Mouse (Mus musculus): ENCODE data around the gene Vps33a.

DNA sequence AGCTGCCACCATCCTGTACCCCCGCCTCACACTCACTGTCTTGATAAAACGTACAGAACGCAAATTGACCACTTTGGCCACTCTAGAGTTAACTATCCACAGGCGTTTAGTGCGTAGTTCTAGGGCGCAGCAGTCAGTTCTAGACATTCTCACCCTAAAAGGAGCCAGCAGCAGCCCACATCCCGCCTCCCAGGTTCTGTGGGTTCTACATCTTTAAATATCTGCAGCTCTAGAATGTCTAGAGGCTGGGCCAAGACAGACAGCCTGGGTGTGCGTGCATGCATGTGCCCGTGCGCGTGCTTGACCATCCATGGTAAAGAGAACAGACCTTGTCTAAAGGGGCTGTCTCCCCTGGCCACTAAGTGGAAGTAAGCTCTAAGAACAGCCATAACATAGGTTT lies 11.7 kb downstream of the Vps33a start:
- TF ChIP-seq CTCF (IDR thresholded peaks at IDR 0.05; ENCODE audit: low read depth, low read length) (no peak), POLR2A (IDR thresholded peaks at IDR 0.05; ENCODE audit: insufficient read depth, low read length) (no peak)
